Comparison of ENCODE assay signal across 8 mouse cellular contexts in genomic region chr4:154897676-154898465, GRCm38 (mm10). TPM values are rescaled to one million over a fixed set of nuclear protein-coding genes. Genes with fewer than 3 reads are reported as not detected.
DNase-seq lines count a peak whose midpoint lies in the region; ATAC-seq lines count a peak whose summit lies in the region.

No protein-coding gene starts in this region.

- peak overlapping the region; percentile 75 for H3K9ac ChIP-seq in heart, embryonic 14.5 days (ENCODE audit: low read length)
- H3K9ac ChIP-seq in limb, embryonic 15.5 days = peak overlapping the region; percentile 64

- no peak overlapping the region for H3K27ac ChIP-seq in heart, embryonic 14.5 days (replicated peaks in 1 of 2; ENCODE audit: control insufficient read depth in 1 of 2, insufficient read depth in 1 of 2, low read depth in 2 of 2, low read length in 2 of 2)
- H3K27ac ChIP-seq in limb, embryonic 15.5 days = peak overlapping the region; percentile 77; the same call in 1 of the 2 replicates

- 65% methylated on average over 6 of the region's 6 CpGs for WGBS in heart, embryonic 14.5 days
- 62% methylated on average over 6 of the region's 6 CpGs for WGBS in limb, embryonic 15.5 days

- H3K36me3 ChIP-seq in heart, embryonic 14.5 days (ENCODE audit: control insufficient read depth, insufficient read depth, low read length) = no peaks in the 10 kb centered on the region
- 0 out of 2 replicates have a peak, but pooled peaks cover 6% of the 10 kb centered on the region for H3K36me3 ChIP-seq in limb, embryonic 15.5 days

- no peaks in the 10 kb centered on the region for H3K9me3 ChIP-seq in heart, embryonic 14.5 days (ENCODE audit: control insufficient read depth, low read length)
- H3K9me3 ChIP-seq in limb, embryonic 15.5 days = no peaks in the 10 kb centered on the region

- DNase-seq in kidney, adult 11 months = peak; percentile 21
- DNase-seq in kidney, postnatal 10 days = no peak
- DNase-seq in cerebellum, postnatal 25 days = peak; percentile 49 to 68
- DNase-seq in testis, postnatal 10 days (ENCODE audit: low spot score) = no peak
- DNase-seq in ovary, postnatal 14 days (ENCODE audit: low spot score) = no peak
- DNase-seq in spleen, postnatal 14 days (ENCODE audit: low spot score in 2 of 2) = no peak

- peaks cover 11 to 12% of the 10 kb centered on the region in 2 experiments; a peak in 3 of 4 replicates for H3K4me1 ChIP-seq in heart, embryonic 14.5 days (ENCODE audit: control insufficient read depth in 2 of 2, insufficient read depth in 2 of 2, low read length in 2 of 2)
- H3K4me1 ChIP-seq in limb, embryonic 15.5 days = peaks cover 23% of the 10 kb centered on the region

- ATAC-seq in heart, embryonic 14.5 days (ENCODE audit: insufficient number of reproducible peaks, insufficient read depth, low FRiP score, low read depth) = no peak
- ATAC-seq in limb, embryonic 15.5 days (ENCODE audit: insufficient number of reproducible peaks, low FRiP score, low TSS enrichment, low read depth) = no peak

- H3K27me3 ChIP-seq in heart, embryonic 14.5 days (ENCODE audit: control insufficient read depth, insufficient read depth, low read length) = peaks cover 3% of the 10 kb centered on the region
- H3K27me3 ChIP-seq in limb, embryonic 15.5 days = no peaks in the 10 kb centered on the region

- H3K4me3 ChIP-seq in heart, embryonic 14.5 days (ENCODE audit: control insufficient read depth in 1 of 2, insufficient read depth in 1 of 2, low read depth in 1 of 2, low read length in 2 of 2) = peak overlapping the region; percentile 47 to 53
- peak overlapping the region; percentile 60 for H3K4me3 ChIP-seq in limb, embryonic 15.5 days

- H3K4me2 ChIP-seq in heart, embryonic 14.5 days (ENCODE audit: low read length) = peak overlapping the region; percentile 91
- H3K4me2 ChIP-seq in limb, embryonic 15.5 days = peak overlapping the region; percentile 92

RNA-seq across cellular contexts. Expression of gene Fam213b, which starts 1.1 kb away (rescaled TPM):
- polyA plus RNA-seq in heart, embryonic 14.5 days (2014; fragmentation: Nextera tagmentation; extraction: Ambion mirVana) = 52.1 and 56.8 TPM in 2 replicates
- 57.3 and 65.5 TPM in 2 replicates for polyA plus RNA-seq in limb, embryonic 15.5 days (2015; fragmentation: Nextera tagmentation; extraction: Ambion mirVana)

RNA-seq across cellular contexts. Expression of gene Mmel1, which starts 28.5 kb away (rescaled TPM):
- 0.22 and 0.71 TPM in 2 replicates for polyA plus RNA-seq in heart, embryonic 14.5 days (2014; fragmentation: Nextera tagmentation; extraction: Ambion mirVana)
- polyA plus RNA-seq in limb, embryonic 15.5 days (2015; fragmentation: Nextera tagmentation; extraction: Ambion mirVana) = 0.20 and 0.23 TPM in 2 replicates

RNA-seq across cellular contexts. Expression of gene Tnfrsf14, which starts 30.5 kb away (rescaled TPM):
- 0.46 and 1.2 TPM in 2 replicates for polyA plus RNA-seq in heart, embryonic 14.5 days (2014; fragmentation: Nextera tagmentation; extraction: Ambion mirVana)
- 0.86 and 1.1 TPM in 2 replicates for polyA plus RNA-seq in limb, embryonic 15.5 days (2015; fragmentation: Nextera tagmentation; extraction: Ambion mirVana)

Comparison
In these comparisons a context has a peak if more than half of its experiments do, and no peak if none do; other contexts are left out.
1. DNase-seq: peak in kidney, adult 11 months (single experiment) and cerebellum, postnatal 25 days (2 of 2); none in kidney, postnatal 10 days (single experiment), testis, postnatal 10 days (single experiment), ovary, postnatal 14 days (single experiment) and spleen, postnatal 14 days (0 of 2).